Mouse (Mus musculus) kidney, adult 2 months (tissue): ENCODE results near the gene Gas1.

Source experiments
- CTCF ChIP-seq: fragments of 200-500 bp; conservative IDR thresholded peaks from 2 replicates; pipeline ENCODE4 v1.5.1; 2011; ENCODE audit warnings: low read depth, mild to moderate bottlenecking, control low read depth, low read length, moderate library complexity, mixed read lengths; ENCODE audit not compliant: insufficient read depth, insufficient read length
- POLR2A ChIP-seq: fragments of 200-500 bp; IDR thresholded peaks from one replicate; pipeline ENCODE4 v1.6.1; 2011; ENCODE audit warnings: low read depth, low read length, control low read depth

DNA sequence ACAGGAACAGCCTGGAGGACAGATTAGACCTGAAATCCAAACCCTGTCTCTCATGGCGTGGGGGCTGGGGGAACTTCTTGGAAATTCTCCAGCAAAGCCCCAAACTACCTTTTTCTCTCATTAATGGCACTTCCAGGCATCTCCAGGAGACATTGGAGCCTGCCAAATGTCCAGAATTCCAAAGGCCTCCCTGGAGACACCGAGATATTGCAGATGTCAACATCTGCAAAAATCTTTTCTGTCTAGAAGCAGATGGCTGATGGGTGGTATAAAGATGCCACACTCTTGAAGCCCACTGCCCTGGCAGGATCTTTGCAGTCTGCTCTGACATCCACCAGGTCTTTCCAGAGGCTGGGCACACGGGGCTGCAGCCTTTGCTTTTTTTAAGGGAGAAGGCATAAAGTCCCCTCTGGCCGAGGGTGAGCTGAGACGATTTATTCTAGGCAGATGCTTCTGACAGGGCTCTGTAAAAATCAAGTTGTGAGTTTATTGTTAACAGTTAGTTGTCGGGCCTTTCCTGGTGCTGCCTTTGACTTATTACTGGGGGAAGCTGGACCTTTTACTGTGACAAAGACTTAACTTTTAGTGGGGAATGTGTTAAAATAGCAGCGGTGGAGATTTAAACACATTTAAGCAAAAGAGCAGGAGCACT lies 4.7 kb downstream of the Gas1 start:
- TF ChIP-seq POLR2A, result no peak
- no peak for TF ChIP-seq CTCF
